Mouse (Mus musculus) lung, postnatal 14 days (tissue): ENCODE measurements around the gene Eci2.
"Not testable (repeated sequence)": the region's sequence is repeated elsewhere in the genome, so short reads cannot be mapped to it uniquely, and the experiment has no call there.

Experiments
- DNase-seq: peaks from one replicate; pipeline ENCODE4 v3.0.0; 2021

Eci2 gene

DNA sequence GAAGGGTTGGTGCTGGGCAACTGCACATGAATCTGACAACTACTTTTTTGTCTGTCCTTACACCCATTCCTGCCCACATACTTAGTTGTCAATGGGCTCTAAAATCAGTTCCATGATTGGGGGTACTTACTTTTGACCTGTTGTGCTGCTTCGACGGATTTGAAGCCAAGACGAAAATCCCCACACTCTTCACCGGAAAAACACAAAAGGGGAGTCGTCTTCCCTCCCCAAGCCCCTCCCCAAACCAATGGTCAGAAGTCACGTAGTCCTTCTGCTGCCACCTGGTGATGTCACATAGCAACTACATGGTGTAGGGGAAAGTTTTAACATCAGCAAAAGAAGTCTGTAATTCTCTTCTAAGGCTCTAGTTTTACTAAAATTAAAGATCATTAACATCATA, at the start of gene Eci2:
TSS of gene Eci2 (minus strand) at position 218 of the 400 bp plus-strand sequence.
- peak; percentile 52 for DNase-seq

GRCm38 (mm10) chr13:35074862-35075261, 48.0 kb upstream of the Eci2 start:
- no peak for DNase-seq

DNA sequence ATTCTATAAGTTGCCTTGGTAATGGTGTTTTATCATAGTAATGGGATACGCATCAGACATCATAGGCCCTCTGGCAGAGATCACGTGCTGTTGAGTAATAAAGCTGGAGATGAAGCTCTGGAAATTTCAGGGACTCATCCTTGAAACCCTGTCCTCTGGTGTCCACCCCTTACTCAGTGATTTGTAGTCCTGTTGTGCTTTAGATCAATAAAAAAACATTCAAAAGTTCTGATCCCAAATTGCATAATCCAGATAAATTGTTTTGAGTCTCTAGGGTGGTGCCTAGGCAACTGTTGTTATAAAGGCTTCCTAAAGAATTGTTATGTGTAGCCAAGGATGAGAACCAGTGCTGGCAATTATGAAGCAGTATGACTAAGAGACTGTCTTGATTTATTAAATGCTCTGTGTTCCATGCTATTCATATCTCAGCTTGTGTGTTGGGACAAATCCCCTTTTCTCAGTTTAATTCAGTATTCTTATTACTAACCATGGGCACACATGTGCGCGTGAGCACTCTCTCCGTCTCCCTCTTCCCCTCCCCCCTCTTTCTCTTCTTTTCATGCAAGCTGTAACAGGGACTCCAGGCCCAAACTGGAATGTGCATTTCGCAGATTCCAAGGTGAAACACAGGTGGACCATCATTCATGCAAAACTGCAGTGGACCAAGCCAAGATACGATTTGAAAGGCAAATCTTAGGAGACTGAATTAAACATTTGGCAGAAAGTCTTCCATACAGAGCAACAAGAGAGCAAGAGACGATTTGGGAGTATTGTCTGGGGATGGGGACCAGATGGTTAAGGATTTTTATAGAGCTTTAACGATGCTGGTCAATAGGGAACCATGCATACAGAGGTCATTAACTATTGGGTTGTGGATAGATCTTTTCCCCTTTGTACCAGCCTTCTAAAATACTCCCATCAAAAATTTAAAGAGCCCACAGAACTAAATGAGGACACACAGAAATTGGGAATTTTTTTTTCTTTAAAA, 43.9 kb upstream of the Eci2 start:
- DNase-seq: no peak

GRCm38 (mm10) chr13:35067084-35067483, 40.2 kb upstream of the Eci2 start:
- no peak for DNase-seq

DNA sequence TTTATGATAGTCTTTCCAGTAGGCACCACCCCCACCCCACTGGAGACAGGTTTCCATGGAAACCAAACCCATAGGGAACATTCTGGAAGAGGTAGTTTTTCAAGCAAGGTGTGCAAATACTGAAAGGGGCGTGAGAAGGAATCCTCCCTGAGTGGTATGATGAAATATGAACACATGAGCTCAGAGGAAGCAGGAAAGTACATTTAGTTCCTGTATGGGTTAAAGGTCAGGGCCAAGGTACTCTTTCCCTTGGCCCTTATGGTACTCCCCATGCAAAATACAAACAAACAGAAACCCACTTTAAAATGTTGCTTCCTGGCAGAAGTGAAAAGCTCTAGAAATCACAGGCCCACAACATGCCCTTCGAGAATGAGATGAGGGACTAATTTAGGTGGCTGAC, 39.1 kb upstream of the Eci2 start:
- DNase-seq: no peak

DNA sequence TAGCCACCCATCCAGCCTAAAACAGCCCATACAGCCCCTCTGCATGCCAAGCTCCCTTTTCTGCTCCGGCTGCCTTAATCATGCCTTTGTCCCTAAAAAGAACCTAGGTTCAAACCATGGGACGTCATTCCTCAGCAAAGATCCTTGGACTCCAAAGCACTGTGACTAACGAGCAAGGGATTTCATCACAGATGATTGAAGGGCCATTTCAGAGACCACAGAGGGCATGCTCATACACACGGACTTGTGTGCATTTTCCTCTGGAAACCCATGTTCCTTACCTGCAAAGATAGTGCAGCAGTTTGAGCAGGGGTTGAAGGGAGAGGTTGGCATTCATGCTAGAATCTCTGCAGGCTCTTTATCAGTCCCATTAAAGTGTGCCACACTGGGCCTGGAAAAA, 37.5 kb upstream of the Eci2 start:
- DNase-seq: no peak

- DNase-seq: no peak
Observed at GRCm38 (mm10) chr13:35058145-35058544, 31.2 kb upstream of the Eci2 start.

DNA sequence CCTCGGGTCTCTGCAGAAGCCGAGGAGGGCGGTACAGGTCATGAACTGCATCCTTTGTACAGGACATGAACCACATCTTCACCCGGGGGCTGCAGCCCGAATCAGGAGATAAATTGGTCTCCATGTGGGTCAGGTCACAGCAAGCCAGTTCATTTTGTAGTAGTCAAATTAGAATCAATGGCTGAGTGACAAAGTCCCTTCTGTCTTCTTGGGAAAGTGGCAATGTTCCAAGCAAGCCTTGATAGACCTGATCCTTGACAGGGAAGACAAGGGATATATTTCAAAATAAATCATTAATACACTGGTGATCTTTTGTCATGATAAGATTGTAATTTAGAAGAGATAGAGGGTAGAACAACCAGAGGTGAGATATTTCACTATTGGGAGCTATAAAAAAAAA, 9.6 kb upstream of the Eci2 start:
- DNase-seq: no peak

DNA sequence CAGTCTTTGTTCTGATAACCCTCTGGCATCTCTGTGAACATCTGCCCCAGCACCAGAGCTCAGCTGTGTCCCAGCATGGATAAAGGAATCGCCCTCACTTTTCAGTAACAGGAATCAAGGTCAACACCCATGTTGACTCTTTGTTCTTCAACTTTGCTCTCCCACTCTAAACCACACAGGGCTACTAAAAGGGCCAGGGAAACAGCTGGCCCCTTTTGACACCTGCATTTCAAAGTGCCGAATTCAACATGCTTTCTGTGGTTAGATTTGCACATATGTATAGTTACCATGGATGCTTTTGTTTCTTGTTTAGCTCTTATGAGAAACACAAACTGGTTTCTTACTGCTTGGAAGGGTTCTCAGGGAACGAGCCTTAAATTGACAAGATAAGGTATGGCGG, 8.8 kb upstream of the Eci2 start:
- DNase-seq: no peak

- DNase-seq: no peak
Observed at GRCm38 (mm10) chr13:35033571-35033970, 6.7 kb upstream of the Eci2 start.

GRCm38 (mm10) chr13:35031684-35032082, 4.8 kb upstream of the Eci2 start:
- no peak for DNase-seq

DNA sequence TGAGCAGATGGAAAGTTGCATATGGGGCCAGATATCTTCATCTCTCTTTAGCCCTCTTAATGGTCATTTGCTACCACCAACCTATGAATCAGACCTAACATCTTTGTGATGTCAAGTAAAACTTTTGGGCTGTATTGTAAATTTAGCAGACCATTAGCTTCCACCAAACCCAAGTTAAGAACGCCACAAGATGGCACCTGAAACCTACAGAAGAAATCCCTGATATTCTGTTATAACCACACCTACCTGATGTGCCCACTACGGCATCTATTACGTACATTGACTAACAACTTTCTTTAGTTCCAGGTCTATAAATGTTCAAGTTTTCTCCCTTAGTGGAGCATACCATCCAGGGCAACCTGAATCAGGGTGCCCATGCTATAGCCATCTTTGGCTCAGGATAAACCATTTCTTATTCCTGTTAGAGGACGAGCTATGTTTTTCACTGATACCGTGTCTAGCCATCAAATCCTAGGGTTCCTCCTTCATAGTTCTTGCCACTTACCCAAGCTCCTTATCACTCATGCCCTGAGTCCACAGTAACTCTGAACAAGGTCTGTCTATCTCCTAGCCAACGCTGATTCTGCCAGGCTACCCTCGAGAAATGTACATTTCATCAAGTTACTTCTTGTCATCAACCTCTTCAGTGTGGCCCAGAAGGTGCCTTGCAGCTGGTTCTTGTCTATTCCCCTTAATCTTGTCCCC, 4.2 kb upstream of the Eci2 start:
- DNase-seq: no peak

- no peak for DNase-seq
Observed at GRCm38 (mm10) chr13:35028365-35028764, 1.5 kb upstream of the Eci2 start.

DNA sequence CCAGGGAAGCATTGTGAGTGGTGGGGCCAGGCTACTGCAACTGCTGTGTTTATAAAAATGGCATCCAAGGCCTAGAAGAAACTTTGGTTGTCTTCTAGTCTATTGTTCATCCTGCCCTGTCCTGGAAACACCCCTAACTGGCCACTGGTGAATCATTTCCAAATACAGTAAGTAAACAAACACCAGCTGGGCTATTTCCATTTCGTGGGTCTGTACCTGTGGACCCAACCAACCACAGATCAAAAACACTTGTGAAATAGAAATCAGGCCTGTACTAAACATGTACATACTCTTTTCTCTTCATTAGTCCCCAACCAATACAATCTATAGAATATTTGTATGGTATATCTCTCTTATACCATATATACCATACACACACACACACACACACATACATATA, 3.5 kb downstream of the Eci2 start:
- not testable (repeated sequence) for DNase-seq

- DNase-seq: no peak
Observed at GRCm38 (mm10) chr13:35020383-35020782, 6.5 kb downstream of the Eci2 start.

DNA sequence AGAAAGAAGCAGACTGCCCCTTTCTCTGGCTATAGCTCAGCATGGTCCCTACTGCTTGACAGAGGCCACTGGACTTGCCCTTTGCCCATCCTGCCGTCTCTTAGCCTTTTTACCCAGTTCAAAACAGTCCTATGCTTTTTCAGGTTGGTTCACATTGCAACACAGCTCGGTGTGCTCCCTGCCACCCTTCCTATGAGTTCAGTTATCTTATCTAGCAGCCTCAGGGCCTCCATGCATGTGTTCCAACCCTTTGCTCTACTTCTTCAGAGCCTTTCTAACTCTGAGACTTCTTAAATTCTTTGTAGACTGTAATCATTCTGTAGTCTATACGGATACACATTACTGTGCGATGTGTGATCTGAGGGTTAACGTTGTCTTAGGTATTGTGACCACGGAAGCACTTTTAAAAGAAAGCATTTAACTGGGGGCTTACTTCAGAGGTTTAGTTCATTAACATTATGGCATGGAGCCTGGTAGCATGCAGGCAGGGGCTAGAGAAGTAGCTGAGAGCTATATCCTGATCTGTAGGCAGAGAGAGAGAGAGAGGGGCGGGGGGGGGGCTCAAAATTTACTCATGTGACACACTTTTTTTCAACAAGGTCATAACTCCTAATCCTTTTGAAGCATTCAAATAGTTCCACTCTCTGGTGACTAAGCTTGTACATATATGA, 7.9 kb downstream of the Eci2 start:
- no peak for DNase-seq

DNA sequence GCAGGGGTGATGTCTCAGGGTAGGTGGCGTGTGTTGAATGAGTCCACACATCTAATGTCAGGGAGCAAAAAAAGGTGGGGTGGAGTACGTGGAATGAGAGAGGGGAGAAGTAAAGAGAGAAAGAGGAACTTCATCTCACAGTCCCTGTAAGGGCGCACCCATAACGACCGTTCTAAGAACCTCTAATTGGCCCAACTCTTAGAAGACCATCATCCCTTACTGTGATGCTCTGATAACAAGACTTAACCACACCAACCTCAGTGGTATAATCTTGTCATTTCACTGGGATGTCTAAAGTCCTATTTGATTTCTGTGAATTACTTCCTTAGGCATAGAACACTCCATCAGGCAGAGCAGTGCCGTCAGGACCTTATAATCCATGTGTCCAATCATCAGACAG, 9.5 kb downstream of the Eci2 start:
- DNase-seq: no peak

- DNase-seq: no peak
Observed at GRCm38 (mm10) chr13:35016067-35016466, 10.8 kb downstream of the Eci2 start.

DNA sequence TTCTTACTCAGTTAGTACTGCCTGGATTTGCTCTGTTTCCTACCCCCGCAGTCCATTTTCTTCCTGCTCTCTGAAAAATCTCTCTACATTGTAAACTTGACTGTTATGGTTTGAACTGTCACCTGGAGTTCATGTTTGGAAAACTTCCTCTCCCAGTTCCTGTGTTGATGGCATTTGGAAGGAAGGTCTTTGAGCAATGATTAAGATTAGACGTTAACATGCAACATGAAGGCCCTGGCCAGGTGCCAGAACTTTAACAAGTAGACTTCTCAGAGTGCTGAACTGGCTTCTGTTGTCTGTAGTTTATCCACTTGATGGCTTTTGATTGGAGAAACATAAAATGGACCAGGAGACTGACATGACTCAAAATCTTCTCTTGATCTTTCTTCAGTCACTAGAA, 31.0 kb downstream of the Eci2 start:
- DNase-seq: peak; percentile 25

DNA sequence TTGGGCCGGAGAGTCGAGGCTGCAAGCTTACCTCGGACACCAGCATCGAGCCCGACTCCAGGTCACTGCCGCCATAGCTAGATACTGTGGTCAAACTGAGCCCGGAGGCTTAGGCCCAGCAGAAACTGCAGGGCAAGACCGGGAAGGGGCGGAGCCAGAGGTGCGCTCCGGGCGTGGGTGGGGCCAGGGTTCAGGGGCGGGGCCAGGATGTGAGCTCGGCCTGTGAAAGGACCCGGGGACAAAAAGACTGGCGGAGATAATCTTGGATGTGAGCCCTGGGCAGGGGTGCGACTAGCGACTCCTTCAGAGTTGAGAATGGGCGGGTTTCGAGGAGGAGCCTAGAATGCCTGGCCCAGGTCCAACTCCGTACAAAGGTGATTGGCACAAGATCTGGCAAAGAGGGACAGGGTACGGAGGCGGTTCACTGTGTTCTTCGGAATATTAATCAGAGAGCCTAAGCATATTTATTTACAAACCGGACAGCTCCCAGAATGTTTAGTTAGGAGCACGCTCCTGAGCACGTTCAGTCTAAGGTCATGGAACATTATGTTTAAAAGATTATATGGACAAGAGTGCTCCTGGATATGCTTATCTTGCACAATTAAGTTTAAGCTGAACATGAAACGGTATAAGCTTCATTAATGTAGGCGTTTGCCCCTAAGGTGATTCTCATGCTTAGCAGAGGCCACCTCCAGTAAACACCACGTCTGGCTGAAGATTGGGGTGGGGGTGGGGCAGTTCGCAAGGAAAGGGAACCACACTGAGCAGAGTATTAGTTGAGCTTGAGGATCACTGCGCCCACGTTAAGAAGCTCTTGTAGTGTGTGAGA, 32.7 kb downstream of the Eci2 start:
- DNase-seq: peak; percentile 98

- DNase-seq: no peak
Observed at GRCm38 (mm10) chr13:34993595-34993982, 33.3 kb downstream of the Eci2 start.

DNA sequence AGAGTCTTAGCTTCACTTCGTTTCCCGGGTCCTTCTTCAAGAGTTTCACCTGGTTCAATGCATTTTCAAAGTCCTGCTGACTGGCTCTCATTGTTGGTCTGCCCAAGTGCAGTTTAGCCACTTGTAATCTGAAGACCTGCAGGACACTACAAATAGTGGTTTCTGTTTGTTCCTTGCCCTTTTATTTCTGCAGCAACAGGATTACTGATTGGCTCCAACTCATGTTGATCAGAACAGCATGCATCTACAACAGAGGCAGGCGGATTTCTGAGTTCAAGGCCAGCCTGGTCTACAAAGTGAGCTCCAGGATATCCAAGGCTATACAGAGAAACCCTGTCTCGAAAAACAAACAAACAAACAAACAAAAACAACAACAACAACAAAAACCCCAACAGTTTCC, 33.8 kb downstream of the Eci2 start:
- DNase-seq: no peak
